Mouse (Mus musculus): ENCODE data around the gene Lrrc10b.

Lrrc10b gene

GRCm38 (mm10) chr19:10456752-10457483 lies at the start of gene Lrrc10b:
Gene Lrrc10b (minus strand): TSS chr19:10457473.
- peak; percentile 33 to 75 for DNase-seq

- DNase-seq = peak; percentile 16 to 49
Observed at GRCm38 (mm10) chr19:10502571-10502970, 45.3 kb upstream of the Lrrc10b start.

GRCm38 (mm10) chr19:10500581-10500980 lies 43.3 kb upstream of the Lrrc10b start:
- no peak for DNase-seq

GRCm38 (mm10) chr19:10497512-10498160 lies 40.4 kb upstream of the Lrrc10b start:
- no peak for DNase-seq

- DNase-seq = no peak
Observed at GRCm38 (mm10) chr19:10496976-10497375, 39.7 kb upstream of the Lrrc10b start.

GRCm38 (mm10) chr19:10495670-10496069 lies 38.4 kb upstream of the Lrrc10b start:
- no peak for DNase-seq

- DNase-seq = peak; percentile 61 to 67
Observed at GRCm38 (mm10) chr19:10486264-10486738, 29.0 kb upstream of the Lrrc10b start.

GRCm38 (mm10) chr19:10482703-10483102 lies 25.4 kb upstream of the Lrrc10b start, which contains the start of gene Ppp1r32:
Gene Ppp1r32 (minus strand): TSS chr19:10482928.
- no peak for DNase-seq

GRCm38 (mm10) chr19:10479541-10479940 lies 22.3 kb upstream of the Lrrc10b start:
- no peak for DNase-seq

- DNase-seq = no peak
Observed at GRCm38 (mm10) chr19:10473779-10474178, 16.5 kb upstream of the Lrrc10b start.

- DNase-seq = no peak
Observed at GRCm38 (mm10) chr19:10472958-10473357, 15.7 kb upstream of the Lrrc10b start.

GRCm38 (mm10) chr19:10469171-10469658 lies 11.9 kb upstream of the Lrrc10b start:
- DNase-seq = no peak

- no peak for DNase-seq
Observed at GRCm38 (mm10) chr19:10464427-10464826, 7.2 kb upstream of the Lrrc10b start.

GRCm38 (mm10) chr19:10461584-10461983 lies 4.3 kb upstream of the Lrrc10b start:
- no peak for DNase-seq

- no peak for DNase-seq
Observed at GRCm38 (mm10) chr19:10459907-10460306, 2.6 kb upstream of the Lrrc10b start.

GRCm38 (mm10) chr19:10458096-10458495 lies 823 bp upstream of the Lrrc10b start:
- peak; percentile 48 to 62 for DNase-seq

GRCm38 (mm10) chr19:10457484-10457800 lies 169 bp upstream of the Lrrc10b start:
- DNase-seq = peak; percentile 60 to 79

- DNase-seq = no peak
Observed at GRCm38 (mm10) chr19:10455437-10455806, 1.9 kb downstream of the Lrrc10b start.

GRCm38 (mm10) chr19:10454718-10455436 lies 2.4 kb downstream of the Lrrc10b start:
- no peak for DNase-seq

GRCm38 (mm10) chr19:10449708-10450107 lies 7.6 kb downstream of the Lrrc10b start:
- peak; percentile 63 to 83 for DNase-seq

- DNase-seq = no peak
Observed at GRCm38 (mm10) chr19:10449190-10449589, 8.1 kb downstream of the Lrrc10b start.

GRCm38 (mm10) chr19:10448275-10448674 lies 9.0 kb downstream of the Lrrc10b start:
- no peak for DNase-seq

GRCm38 (mm10) chr19:10444685-10445369 lies 12.4 kb downstream of the Lrrc10b start:
- DNase-seq = no peak

Data from kidney, postnatal 36 days (tissue).